Mouse (Mus musculus): ENCODE measurements around the gene Tspo2. TPM values are rescaled to one million over a fixed set of nuclear protein-coding genes. Genes with fewer than 3 reads are reported as not detected.

The Tspo2 gene
- polyA plus RNA-seq, 1 experiment from 2014 or later: 1.7 TPM

- ATAC-seq: peak; percentile 16; the same call in 1 of the 2 replicates
- H3K4me3 ChIP-seq: peak overlapping the region; percentile 83
- peak overlapping the region; percentile 68 for H3K4me2 ChIP-seq
- peak overlapping the region; percentile 98 for H3K27ac ChIP-seq
- no peaks in the 10 kb centered on the region for H3K27me3 ChIP-seq
- WGBS: under 1% methylated on average over 13 of the region's 13 CpGs
- H3K9ac ChIP-seq: peak overlapping the region; percentile 80
- peaks cover 38% of the 10 kb centered on the region for H3K4me1 ChIP-seq
- H3K9me3 ChIP-seq (replicated peaks): no peaks in the 10 kb centered on the region
- H3K36me3 ChIP-seq (ENCODE audit: poor library complexity, severe bottlenecking): peaks cover 27% of the 10 kb centered on the region
Observed at GRCm38 (mm10) chr17:48410299-48410785, 41.0 kb downstream of the Tspo2 start.

- Histone ChIP-seq H3K4me2 (peak within 1 kb of the TSS; percentile 72), H3K27ac (peak within 1 kb of the TSS; percentile 100), H3K4me3 (peak within 1 kb of the TSS; percentile 83), H3K27me3 (no peaks in the 10 kb centered on the region), H3K4me1 (peaks cover 38% of the 10 kb centered on the region), H3K9me3 (replicated peaks) (no peaks in the 10 kb centered on the region), H3K9ac (peak within 1 kb of the TSS; percentile 99), H3K36me3 (ENCODE audit: poor library complexity, severe bottlenecking) (peaks cover 20% of the 10 kb centered on the region)
- peak; percentile 97 for ATAC-seq
- WGBS: under 1% methylated on average over 84 of the region's 84 CpGs
Observed at GRCm38 (mm10) chr17:48409380-48410298, 41.7 kb downstream of the Tspo2 start, which contains the start of the genes Nfya and Oard1. Gene Nfya (minus strand): TSS chr17:48409906. Gene Oard1 (plus strand): TSS chr17:48410014.

- H3K36me3 ChIP-seq (ENCODE audit: poor library complexity, severe bottlenecking): peaks cover 11% of the 10 kb centered on the region; the same call in 1 of the 2 replicates
- H3K27me3 ChIP-seq: no peaks in the 10 kb centered on the region
- peak overlapping the region; percentile 99 for H3K9ac ChIP-seq
- peak; percentile 37 for ATAC-seq
- H3K27ac ChIP-seq: peak overlapping the region; percentile 100
- H3K9me3 ChIP-seq (replicated peaks): no peaks in the 10 kb centered on the region
- peaks cover 38% of the 10 kb centered on the region for H3K4me1 ChIP-seq
- peak overlapping the region; percentile 72 for H3K4me2 ChIP-seq
- under 1% methylated on average over 45 of the region's 47 CpGs for WGBS
- H3K4me3 ChIP-seq: peak overlapping the region; percentile 83
Observed at GRCm38 (mm10) chr17:48408526-48409291, 42.6 kb downstream of the Tspo2 start.

- Histone ChIP-seq H3K4me3 (peak overlapping the region; percentile 83), H3K9me3 (replicated peaks) (no peaks in the 10 kb centered on the region), H3K4me1 (peaks cover 38% of the 10 kb centered on the region), H3K27ac (peak overlapping the region; percentile 100), H3K36me3 (ENCODE audit: poor library complexity, severe bottlenecking) (peaks cover 8% of the 10 kb centered on the region; the same call in 1 of the 2 replicates), H3K9ac (peak overlapping the region; percentile 99), H3K27me3 (no peaks in the 10 kb centered on the region), H3K4me2 (peak overlapping the region; percentile 72)
- ATAC-seq: no peak
- 10% methylated on average over 8 of the region's 8 CpGs for WGBS
Observed at GRCm38 (mm10) chr17:48407910-48408525, 43.3 kb downstream of the Tspo2 start.

GRCm38 (mm10) chr17:48407154-48407553, 44.2 kb downstream of the Tspo2 start:
- Histone ChIP-seq H3K27me3 (no peaks in the 10 kb centered on the region), H3K9ac (peak overlapping the region; percentile 99; the same call in 1 of the 2 replicates), H3K9me3 (replicated peaks) (no peaks in the 10 kb centered on the region), H3K4me1 (peaks cover 37% of the 10 kb centered on the region), H3K27ac (0 out of 2 replicates have a peak overlapping the region, but pooled peaks have one; percentile 100), H3K4me2 (peak overlapping the region; percentile 72), H3K36me3 (ENCODE audit: poor library complexity, severe bottlenecking) (no peaks in the 10 kb centered on the region), H3K4me3 (no peak overlapping the region)
- WGBS: 85% methylated on average over 4 of the region's 4 CpGs
- ATAC-seq: no peak

- Histone ChIP-seq H3K27me3 (no peaks in the 10 kb centered on the region), H3K27ac (no peak overlapping the region), H3K4me1 (peaks cover 23% of the 10 kb centered on the region), H3K9me3 (replicated peaks) (no peaks in the 10 kb centered on the region), H3K9ac (no peak overlapping the region), H3K4me3 (no peak overlapping the region), H3K4me2 (no peak overlapping the region), H3K36me3 (ENCODE audit: poor library complexity, severe bottlenecking) (peaks cover 7% of the 10 kb centered on the region)
- ATAC-seq: no peak
- WGBS: 79% methylated on average over 1 of the region's 1 CpGs
Observed at GRCm38 (mm10) chr17:48404706-48405105, 46.6 kb downstream of the Tspo2 start.

GRCm38 (mm10) chr17:48403848-48404247, 47.5 kb downstream of the Tspo2 start:
- Histone ChIP-seq H3K36me3 (ENCODE audit: poor library complexity, severe bottlenecking) (peaks cover 15% of the 10 kb centered on the region), H3K27ac (no peak overlapping the region), H3K9ac (no peak overlapping the region), H3K4me3 (no peak overlapping the region), H3K27me3 (no peaks in the 10 kb centered on the region), H3K9me3 (replicated peaks) (no peaks in the 10 kb centered on the region), H3K4me2 (no peak overlapping the region), H3K4me1 (peaks cover 23% of the 10 kb centered on the region)
- no peak for ATAC-seq
- 90% methylated on average over 2 of the region's 2 CpGs for WGBS

GRCm38 (mm10) chr17:48402751-48403150, 48.6 kb downstream of the Tspo2 start:
- no peak overlapping the region for H3K4me2 ChIP-seq
- H3K9me3 ChIP-seq (replicated peaks): no peaks in the 10 kb centered on the region
- H3K36me3 ChIP-seq (ENCODE audit: poor library complexity, severe bottlenecking): peaks cover 26% of the 10 kb centered on the region
- H3K4me3 ChIP-seq: no peak overlapping the region
- 91% methylated on average over 3 of the region's 3 CpGs for WGBS
- H3K9ac ChIP-seq: no peak overlapping the region
- H3K27ac ChIP-seq: no peak overlapping the region
- no peak for ATAC-seq
- H3K4me1 ChIP-seq: peaks cover 18% of the 10 kb centered on the region
- H3K27me3 ChIP-seq: no peaks in the 10 kb centered on the region

GRCm38 (mm10) chr17:48401710-48402109, 49.6 kb downstream of the Tspo2 start:
- Histone ChIP-seq H3K9ac (no peak overlapping the region), H3K4me2 (no peak overlapping the region), H3K4me1 (peaks cover 7% of the 10 kb centered on the region; the same call in 1 of the 2 replicates), H3K9me3 (replicated peaks) (no peaks in the 10 kb centered on the region), H3K27ac (no peak overlapping the region), H3K27me3 (no peaks in the 10 kb centered on the region), H3K36me3 (ENCODE audit: poor library complexity, severe bottlenecking) (peaks cover 36% of the 10 kb centered on the region), H3K4me3 (no peak overlapping the region)
- 85% methylated on average over 4 of the region's 4 CpGs for whole genome bisulfite sequencing
- ATAC-seq: no peak
